Mouse (Mus musculus): Measurements from ENCODE around the gene Pomgnt1.

Gene Pomgnt1

GRCm38 (mm10) chr4:116173752-116174151 is 50.1 kb downstream of the Pomgnt1 start:
- no peak for DNase-seq (ENCODE audit: low spot score)

DNA sequence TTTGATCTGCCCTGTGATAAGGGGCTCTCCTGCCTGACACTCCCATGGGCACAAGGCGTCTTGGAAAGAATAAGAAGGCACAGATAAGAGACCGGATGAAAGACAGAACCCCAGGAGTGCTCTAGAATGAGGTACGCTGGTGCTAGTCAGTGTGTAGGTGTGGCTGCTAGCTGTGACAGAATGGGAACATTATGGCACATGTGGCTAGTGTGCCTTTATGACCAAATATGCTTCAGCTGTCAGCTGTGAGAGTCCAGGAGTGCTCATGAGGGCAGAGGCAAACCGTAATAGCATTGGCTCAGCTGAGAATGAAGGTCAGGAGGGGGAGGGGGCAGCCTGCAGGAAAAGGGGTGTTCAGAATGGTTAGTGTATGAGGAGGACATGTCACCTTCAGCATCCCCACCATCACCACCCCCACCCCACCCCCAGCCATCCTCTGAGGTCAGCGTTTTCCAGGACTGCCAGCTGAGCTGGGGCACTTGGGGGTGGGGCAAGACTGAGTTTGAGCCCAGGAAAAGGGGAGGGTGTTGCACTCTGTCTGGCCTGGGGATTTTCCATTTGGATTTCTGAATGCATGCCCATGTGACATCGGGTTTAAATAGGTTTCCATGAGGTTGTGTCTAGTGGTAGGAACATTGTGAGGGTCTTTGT is 51.0 kb downstream of the Pomgnt1 start:
- DNase-seq (ENCODE audit: low spot score): no peak

- no peak for DNase-seq (ENCODE audit: low spot score)
Observed at GRCm38 (mm10) chr4:116175136-116175535, 51.5 kb downstream of the Pomgnt1 start.

- DNase-seq (ENCODE audit: low spot score): no peak
Observed at GRCm38 (mm10) chr4:116175711-116176542, 52.3 kb downstream of the Pomgnt1 start.

GRCm38 (mm10) chr4:116176543-116176988 is 52.9 kb downstream of the Pomgnt1 start:
- peak; percentile 65 for DNase-seq (ENCODE audit: low spot score)

DNA sequence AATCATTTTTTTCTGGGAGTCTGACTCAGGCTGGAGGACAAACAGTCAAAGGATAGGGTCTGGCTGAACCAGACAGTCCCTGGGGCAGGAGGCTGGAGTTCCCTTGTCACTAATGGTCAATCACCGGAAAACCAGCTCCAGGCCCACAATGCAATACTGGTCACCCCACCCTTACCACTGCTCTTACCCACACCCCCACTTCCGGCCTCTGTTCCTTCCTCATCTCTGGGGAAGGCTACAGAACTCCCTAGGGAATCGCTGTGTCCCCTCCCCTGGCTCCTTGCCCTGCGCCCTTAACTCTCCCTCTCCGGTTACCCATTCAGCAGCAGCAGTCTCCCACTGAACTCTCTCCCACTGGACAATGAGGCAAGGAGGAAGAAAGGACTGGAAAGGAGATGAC is 53.5 kb downstream of the Pomgnt1 start:
- DNase-seq (ENCODE audit: low spot score): peak; percentile 49

GRCm38 (mm10) chr4:116182079-116182478 is 58.4 kb downstream of the Pomgnt1 start:
- no peak for DNase-seq (ENCODE audit: low spot score)

GRCm38 (mm10) chr4:116182745-116183144 is 59.1 kb downstream of the Pomgnt1 start:
- DNase-seq (ENCODE audit: low spot score): no peak

- no peak for DNase-seq (ENCODE audit: low spot score)
Observed at GRCm38 (mm10) chr4:116185083-116185482, 61.4 kb downstream of the Pomgnt1 start.

DNA sequence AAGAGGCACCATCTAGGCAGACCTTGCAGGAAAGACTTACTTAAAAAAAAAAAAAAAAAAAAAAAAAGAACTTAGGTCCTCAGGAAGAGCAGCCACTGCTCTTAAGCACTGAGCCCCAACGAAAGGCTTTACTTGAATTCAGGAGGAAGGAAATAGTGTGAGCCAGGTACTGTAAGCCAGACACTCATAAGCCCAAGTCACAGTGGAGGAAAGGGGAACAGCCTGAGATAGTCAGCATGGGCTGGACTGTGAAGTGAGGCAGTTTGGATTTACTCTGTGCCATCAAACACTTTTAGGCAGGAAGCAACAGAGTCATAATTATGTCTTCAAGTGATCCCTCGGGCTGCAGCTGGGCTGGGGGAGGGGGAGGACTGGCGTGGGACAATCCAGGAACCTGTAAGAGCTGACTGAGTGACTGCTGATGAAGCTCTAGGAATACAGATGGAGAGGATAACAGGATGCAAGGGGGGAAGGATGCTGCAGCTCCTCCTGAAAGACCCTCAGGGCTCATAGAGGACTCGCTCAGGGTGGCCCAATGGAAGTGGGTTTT is 68.7 kb downstream of the Pomgnt1 start:
- no peak for DNase-seq (ENCODE audit: low spot score)

GRCm38 (mm10) chr4:116193583-116194383 is 70.1 kb downstream of the Pomgnt1 start:
- DNase-seq (ENCODE audit: low spot score): no peak

- no peak for DNase-seq (ENCODE audit: low spot score)
Observed at GRCm38 (mm10) chr4:116198422-116198821, 74.8 kb downstream of the Pomgnt1 start.

GRCm38 (mm10) chr4:116204422-116204821 is 80.8 kb downstream of the Pomgnt1 start:
- no peak for DNase-seq (ENCODE audit: low spot score)

DNA sequence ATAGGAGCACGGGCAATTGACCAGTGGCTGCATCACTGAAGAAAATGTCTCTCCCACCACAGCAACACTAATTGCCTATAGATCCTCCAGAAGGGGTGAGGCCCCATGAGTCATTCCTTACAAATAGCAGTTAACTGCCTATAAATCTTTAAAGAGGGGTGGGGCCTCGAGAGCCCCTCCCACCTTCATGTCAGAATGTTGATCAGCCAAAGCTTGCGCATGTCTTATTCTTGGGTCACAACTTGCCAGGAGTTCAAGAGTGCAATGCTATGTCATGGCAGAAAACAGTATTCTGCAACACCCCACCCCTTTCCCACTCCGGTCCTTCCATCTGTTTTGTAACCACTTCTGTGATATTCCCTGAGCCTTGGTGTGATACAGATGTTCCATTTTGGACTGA is 82.9 kb downstream of the Pomgnt1 start:
- no peak for DNase-seq (ENCODE audit: low spot score)

DNA sequence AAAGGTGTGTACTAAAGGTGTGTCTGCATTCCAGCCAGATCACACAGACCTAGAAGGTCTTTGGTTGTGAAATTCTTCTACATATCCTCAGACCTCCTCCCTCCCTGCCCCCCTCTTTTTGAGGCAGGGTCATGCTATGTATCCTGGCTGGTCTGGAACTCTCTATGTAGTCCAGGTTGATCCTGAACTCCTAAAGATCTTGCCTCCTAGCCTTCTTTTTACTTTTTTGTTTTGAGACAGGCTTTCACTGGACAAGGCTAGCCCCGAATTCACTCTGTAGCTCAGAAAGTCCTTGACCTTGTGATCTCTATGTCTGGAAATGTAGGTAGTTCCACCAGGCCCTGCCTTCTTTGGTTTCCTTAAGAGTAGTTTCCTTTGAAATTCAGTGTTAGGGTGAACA is 85.3 kb downstream of the Pomgnt1 start:
- no peak for DNase-seq (ENCODE audit: low spot score)

All from ovary, postnatal 36 days (tissue).